Mouse (Mus musculus) adrenal gland, postnatal 36 days (tissue): ENCODE results near the gene Aoc3. TPM values are rescaled to one million over a fixed set of nuclear protein-coding genes. Genes with fewer than 3 reads are reported as not detected.
"Not testable (repeated sequence)": the region's sequence is repeated elsewhere in the genome, so short reads cannot be mapped to it uniquely, and the experiment has no call there.

Source experiments
- DNase-seq, 2 experiments: peaks; one replicate each; pipeline ENCODE4 v3.0.0; 2021; ENCODE audit warnings: mixed read lengths in 1 of 2
- total RNA-seq, 2 experiments: library from RNA; stranded (reverse); gene quantifications; 2 replicates each; pipeline ENCODE4 v1.2.3; 2021

The Aoc3 gene
- total RNA-seq, 2 experiments from 2014 or later, result 40.4 to 67.8 TPM

DNA sequence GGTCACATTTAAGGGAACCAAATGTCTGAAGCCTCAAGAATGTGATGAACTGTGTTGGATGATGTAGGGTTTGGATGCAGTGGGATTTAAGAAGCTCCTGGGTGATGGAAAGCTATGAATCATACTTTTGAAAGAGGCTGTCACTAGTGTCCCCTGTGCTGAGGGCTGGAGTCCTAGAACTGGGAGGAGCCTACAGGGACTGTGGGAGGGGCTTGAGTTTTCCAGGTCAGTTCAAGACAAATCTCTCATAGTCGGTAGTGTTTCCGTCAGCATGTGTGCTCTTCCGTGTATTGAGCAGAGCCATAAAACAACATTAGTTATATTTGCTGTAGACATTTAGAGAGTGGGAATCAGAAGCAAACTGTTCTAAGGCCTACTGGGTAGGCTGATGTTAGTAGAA lies 3.1 kb upstream of the Aoc3 start:
- no peak for DNase-seq

DNA sequence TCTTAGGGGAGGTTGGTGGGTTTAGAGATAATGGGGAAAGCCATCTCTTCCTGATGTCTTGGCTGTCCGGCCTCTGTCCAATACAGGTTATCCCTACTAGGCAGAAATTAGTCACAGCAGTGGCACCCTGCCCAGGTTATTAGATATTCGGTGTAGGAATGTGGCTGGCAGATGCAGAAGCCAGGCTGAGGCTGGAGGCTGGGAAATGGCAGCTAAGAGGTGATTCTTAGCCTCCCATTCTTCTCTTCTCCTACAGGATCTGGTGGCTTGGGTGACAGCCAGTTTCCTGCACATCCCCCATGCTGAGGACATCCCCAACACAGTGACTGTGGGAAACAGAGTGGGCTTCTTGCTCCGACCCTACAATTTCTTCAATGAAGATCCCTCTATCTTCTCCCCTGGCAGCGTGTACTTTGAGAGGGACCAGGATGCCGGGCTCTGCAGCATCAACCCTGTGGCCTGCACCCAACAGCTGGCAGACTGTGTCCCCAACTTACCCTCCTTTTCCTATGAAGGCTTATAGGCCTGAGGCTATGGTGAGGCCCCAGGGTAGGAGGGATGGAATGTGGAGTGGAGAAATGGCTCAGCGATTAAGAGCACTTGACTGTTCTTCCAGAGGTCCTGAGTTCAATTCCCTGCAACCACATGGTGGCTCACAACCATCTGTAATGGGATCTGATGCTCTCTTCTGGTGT lies 1.3 kb upstream of the Aoc3 start:
- DNase-seq, result peak; percentile 73 to 75

DNA sequence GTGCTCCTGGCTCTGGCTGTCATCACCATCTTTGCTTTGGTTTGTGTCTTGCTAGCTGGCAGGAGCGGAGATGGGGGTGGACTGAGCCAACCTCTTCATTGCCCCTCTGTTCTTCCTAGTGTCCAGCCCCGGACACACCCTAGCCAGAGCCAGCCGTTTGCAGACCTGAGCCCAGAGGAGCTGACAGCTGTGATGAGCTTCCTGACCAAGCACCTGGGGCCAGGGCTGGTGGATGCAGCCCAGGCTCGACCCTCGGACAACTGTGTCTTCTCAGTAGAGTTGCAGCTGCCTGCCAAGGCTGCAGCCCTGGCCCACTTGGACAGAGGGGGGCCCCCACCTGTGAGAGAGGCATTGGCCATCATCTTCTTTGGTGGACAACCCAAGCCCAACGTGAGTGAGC lies 556 bp downstream of the Aoc3 start:
- not testable (repeated sequence) for DNase-seq

DNA sequence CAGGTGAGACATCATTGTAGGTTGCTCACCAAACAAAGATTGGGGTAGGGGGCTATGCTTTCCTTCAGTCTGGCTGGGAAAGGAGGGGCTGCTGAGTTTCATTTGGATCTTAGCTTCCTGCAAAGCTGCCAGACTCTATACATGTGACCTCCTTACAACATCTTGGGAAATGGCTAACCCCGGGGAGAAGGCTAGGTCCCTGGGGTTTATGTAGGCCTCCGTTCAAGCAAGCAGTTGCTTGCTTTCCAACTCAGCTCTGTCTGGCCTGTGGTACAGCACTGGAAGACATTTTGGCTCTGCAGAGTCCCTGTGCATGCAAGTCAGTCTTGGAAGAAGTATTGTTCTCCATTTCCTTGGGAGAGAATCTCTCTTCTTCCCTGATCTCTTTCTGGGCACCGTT lies 2.1 kb downstream of the Aoc3 start:
- DNase-seq, result peak in 1 of 2 experiments; percentile 47

DNA sequence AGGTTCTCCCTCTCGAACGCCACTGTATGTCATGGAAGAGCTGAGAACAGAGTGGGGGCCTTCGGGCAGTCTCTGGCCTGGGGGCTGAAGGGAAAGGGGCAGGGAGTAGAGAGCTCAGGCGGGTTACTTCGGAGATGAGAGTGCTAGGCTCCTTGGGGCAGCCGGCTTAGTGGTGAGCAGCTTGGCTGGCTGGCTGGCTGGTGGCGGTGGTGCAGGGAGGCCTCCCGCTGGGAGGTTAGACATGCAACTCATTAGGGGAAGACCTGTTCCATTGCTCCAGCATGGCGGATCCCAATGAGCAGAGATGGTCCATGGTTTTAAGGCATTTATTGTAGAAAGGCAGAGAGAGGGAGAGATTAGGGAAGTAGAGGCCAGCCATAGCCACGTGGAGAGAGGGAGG lies 3.6 kb downstream of the Aoc3 start:
- DNase-seq, result no peak

DNA sequence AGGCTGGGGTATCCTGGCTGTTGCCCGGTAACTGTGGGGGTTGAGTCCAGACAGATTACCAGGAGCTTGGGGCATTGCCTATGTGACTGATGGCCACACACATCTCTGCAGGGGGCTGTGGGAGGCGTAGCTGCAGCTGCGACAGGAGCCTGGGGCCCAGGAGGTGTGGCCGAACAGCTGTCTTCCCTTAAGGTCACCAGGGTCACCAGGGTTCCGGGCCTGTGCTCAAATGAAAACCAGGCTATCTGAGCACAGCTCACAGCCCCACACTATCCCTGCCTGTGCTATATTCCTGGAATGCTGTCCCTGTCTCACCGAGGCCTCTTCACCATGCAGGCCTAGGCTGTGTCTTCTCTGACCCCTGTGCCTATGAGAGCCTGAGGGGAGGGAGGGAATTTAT lies 4.1 kb downstream of the Aoc3 start:
- DNase-seq, result no peak

DNA sequence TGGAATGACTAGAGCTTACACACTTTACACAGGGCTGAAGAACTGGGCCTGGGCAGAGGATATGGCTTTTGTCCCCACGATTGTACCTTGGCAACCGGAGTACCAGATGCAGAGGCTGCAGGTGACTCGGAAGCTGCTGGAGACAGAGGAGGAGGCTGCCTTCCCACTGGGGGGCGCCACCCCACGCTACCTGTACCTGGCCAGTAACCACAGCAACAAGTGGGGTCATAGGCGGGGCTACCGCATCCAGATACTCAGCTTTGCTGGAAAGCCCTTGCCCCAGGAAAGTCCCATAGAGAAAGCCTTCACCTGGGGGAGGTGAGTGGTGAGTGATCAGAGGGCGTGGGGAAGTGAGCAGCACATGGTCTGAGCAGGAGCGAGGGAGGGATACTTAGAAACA lies 5.3 kb downstream of the Aoc3 start:
- DNase-seq, result peak in 1 of 2 experiments; percentile 40

DNA sequence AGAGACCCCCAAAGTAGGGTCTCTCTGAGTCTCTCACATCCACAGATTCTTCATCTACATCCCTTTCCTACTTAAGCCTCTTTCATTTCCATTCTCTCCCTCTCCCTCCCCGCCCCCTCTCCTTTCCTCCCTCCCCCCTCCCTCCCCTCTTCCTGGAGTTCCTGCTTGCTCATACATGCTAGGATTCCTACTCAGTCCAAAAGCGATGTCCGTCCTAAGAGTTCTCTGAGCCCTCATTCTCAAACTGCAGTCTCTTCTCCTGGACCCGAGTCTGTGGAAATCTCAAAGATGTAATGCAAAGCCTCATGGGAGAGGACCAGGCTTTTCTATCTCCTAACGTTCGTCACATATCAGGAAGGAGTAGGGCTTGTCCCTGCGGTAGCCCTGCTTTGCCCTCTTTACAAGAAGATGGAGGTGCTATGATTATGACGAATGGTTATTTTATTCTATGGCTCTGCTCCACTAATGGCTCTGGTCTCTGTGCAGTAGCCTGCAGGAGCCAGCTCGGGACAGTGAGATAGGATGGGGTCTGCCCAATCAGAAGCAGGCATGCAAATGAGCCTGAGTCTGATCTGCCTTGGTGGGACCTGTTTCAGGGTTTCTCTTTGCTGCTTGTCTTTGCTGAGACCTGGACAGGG lies 7.8 kb downstream of the Aoc3 start:
- DNase-seq, result peak in 1 of 2 experiments; percentile 30

DNA sequence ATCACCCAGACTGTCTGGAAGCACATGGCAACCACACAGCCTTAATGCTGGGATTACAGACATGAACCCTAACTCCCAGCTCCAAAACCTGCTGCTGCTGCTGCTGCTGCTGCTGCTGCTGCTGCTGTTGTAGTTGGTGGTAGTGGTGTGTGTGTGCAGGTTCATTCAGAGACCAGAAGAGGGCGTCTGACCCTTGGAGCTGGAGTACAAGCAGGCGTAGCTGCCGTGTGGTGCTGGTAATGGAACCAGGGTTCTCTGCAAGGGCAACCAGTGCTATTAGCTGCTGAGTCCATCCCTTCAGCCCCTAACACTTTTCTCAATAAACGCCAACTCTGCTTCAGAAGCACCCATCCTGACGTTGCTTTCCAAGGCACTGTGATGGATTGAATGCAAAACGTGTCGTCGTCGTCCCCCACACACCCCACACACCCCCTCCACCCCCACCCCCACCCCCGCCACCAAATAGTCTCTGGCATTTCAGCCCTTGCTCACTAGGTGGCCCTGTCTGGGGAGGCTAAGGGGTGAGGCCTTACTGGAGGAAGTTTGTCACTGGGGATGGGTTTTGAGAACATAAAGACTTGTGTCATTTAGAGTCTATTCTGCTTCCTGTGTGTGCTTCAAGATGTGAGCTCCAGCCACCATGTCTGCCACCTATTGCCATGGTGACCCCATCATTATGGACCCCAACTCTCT lies 16.8 kb downstream of the Aoc3 start:
- DNase-seq, result no peak

DNA sequence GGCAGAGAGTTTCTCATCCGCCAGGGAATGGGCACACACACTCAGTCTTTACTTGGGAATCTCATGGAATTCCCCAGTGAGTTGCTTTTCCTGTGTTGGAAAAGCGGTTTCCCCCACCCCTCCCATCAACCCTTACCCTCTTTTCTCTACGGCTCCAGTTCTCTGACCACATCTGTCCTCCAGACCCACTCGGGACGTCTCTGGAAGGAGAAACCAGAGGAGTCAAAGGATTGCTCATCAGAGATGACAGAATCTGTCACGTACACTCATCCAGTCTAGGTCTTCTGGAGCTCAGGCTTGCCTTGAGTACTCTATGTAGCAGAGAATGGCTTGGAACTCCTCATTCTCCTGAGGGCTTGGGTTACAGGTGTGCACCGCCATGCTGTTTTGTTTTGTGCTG lies 18.4 kb downstream of the Aoc3 start:
- DNase-seq, result no peak

DNA sequence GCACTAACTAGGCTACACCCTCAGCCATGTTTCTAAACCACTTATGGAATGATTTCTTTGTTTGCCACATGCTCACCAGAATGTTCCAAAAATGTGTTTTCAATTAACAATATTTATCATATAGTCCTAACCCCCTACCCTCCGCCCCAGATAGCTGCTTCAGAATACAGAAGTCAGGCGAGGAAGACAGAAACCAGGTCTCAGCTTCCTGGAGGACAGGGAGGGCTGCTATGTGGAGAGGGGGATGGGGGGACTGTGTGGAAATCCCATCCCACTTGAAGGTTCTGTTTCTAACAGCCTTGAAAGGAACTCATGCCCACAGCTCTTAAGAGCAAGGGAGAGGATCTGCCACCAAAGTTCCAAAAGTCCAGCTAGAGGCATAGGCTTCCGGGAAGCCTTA lies 18.8 kb downstream of the Aoc3 start:
- DNase-seq, result no peak

DNA sequence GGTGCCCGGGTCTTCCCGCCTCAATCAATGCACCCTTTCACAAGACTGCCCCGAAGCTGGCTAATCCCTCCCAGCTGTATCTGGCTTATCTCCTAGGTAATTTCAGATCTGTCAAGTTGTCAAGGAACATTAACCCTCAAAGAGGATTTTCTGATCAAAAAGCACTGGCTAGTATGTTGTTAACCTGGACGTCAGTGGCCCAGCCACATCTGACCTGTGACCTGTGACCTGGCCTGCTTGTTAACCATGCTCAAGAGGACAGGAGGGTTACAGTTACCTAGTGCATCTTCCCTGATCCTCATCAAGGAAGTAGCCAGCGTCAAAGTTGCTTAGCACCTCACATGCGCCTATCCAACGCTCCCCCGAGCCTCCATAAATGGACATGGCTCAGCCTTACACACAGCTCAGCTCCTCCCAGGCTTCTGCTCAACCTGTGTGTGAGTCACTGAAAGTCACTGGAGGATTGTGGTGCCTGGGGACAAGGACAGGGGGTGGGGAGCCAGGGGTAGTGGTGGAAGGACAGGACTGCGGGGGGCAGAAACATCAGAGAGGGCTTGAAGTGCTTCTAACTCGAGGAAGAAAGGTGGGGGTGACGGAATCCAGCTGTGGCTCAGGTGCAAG lies 20.8 kb downstream of the Aoc3 start:
- peak; percentile 44 to 54 for DNase-seq

DNA sequence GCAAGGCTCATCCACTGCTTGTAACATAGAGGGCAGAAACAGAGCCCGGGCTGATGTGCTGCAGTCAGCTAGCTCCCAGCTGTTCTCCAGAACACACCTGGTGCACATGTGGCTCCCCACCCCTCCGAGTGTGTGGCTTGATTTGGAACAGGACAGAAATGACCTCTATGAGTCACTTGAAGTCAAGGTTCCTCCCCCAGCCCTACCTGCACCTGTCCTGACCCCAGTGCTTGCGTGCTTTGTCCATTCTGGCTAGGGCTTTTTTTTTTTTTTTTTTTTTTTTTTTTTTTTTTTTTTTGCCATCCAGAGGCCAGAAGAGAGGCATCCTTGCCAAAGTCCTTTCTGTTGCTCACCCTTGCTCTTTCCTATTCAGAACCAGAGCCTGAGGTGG lies 21.3 kb downstream of the Aoc3 start:
- no peak for DNase-seq

DNA sequence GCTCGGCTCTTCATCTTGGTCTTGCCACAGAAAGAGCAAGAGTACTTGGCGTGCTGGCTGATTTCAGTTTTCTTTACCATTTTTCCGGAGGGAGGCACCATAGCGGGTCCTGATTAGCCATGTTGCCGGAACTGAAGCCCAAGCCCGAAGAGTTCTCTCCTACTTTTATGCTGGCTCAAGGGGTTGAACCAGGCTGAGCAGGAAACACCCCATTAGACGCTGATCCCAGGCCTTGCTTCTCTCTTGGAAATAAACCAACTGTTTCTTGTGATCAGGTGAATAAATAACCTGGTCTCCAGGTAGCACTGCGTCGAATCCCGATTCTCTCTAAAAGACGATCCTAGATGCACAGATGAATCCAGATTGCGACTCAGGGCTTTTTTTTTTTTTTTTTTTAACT lies 23.0 kb downstream of the Aoc3 start:
- DNase-seq, result no peak

DNA sequence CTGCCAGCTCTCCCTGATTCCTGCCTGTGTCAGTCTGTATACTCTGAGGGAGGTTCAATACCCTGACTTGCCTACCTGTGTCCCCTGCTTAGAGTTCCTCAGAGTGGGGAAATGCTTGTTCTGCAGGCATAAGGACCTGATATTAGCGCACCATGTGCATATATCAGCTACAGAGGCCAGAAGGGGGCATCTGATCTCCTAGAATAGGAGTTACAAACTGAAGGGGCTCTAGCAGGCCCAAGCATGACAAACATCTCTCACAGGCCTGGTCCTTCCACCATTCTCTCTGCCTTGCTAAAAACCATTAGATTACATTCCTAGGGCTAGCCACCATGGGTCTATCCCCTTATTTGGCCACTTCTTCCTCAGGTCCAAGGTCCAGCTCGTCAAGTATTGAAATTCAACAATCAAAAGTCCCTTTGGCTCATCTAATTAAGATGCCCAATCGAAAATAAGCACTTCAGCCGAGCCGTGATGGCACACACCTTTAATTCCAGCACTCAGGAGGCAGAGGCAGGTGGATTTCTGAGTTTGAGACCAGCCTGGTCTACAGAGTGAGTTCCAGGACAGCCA lies 24.1 kb downstream of the Aoc3 start:
- DNase-seq, result no peak

DNA sequence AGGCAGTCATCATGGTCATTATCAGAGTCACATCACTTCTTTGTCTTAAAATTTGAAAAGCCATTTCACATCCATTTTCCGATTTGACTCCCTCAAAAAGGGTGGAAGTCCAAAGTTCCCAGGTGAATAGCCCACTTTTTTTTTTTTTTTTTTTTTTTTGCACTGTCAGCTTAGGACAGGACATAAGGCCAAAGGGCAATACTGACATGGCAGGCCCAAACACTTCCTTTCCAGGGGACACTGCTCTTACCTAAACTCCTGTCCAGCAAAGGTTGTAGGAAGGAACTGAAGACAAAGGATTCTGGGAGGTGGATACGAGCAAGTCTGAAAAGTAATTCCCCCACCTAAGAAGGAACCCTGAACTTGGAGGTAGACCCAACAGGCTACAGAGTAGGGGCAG lies 25.5 kb downstream of the Aoc3 start:
- DNase-seq, result no peak

DNA sequence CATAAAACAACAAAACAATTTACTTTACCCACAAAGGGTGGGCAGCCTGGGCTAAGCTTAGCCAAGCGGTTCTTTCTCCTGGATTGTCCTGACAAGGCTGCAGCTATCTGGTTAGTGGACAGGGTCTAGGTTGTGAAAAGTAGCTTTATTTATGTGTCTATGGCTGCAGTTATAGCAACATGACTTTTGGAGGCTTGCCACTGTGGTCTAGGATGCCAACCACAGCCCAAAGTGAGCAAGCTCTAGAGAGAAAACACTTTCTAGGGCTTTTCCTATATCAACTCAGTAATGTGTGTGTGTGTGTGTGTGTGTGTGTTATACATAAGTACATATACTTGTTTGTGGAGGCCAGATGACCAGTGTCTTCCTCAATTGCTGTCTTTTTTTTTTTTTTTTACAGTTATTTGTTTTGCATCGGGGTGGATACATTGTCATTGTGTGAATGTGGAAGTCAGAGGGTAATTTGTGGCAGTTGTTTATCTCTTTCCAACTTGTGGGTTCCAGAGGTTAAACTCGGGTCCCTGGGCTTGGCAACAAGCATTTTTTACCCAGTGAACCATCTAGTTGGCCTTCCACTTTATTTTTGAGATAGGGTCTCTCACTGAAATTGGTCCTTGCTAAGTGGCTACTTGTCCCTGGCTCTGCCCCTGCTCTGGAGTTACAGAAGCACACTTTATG lies 27.2 kb downstream of the Aoc3 start:
- no peak for DNase-seq

DNA sequence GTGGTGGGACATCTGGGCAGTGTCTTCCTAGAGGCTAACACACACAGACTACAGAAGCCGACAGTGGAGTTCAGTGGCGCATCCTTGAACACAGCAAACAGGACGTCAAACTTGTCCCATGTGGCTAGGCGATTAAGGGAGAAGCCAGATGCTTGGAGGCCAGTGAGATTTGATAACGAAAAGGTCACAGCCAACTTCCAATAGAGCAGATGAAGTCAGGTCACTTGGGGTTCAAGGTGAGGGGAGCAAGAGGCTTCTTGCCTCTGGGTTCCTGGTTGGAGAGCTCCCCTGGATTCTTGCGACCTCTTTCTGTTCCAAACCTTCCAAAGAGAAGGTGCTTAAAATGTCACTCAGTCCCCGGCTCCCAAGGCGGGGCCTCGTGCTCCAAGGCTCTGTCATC lies 29.4 kb downstream of the Aoc3 start:
- no peak for DNase-seq

DNA sequence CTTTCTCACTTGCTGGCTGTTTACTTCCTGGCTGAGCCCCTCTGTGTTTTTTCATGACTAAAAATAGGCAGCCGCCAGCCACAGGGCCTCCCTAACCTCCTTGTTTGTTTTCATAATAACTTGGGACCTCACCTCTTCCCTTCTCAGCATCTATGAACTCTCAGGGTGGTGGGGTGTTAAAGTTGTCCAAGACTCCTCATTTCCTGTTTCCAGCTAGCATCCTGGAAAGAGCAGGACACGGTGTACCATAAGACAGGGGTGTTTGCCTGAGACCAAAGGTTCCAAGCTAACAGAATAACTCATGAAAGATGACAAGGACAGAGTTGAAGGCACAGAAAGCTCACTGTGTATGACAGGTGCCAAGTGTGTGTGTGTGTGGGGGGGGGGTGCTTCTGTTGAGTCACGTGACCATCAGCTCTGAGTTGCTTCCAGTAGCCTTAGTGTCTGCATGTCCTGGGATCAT lies 30.3 kb downstream of the Aoc3 start:
- no peak for DNase-seq

DNA sequence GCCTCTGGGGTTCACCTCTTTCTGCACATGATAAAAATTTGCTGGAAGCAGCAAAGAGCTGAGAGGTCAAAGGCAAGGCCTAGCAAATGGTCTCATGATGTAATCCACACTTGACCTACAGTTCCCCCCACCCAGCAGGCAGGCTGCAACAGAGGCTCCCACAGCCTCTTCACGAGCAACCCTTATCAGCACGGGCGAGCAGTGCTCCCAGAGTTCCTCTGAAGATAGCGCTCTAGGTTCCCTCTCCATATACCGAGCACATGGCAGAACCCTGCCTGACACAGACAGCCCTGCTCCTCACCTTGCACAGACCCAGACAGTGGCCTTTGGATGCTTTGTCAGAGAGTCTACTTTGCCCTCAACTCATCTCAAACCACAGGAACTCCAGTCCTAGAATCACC lies 34.1 kb downstream of the Aoc3 start:
- peak in 1 of 2 experiments; percentile 17 for DNase-seq

DNA sequence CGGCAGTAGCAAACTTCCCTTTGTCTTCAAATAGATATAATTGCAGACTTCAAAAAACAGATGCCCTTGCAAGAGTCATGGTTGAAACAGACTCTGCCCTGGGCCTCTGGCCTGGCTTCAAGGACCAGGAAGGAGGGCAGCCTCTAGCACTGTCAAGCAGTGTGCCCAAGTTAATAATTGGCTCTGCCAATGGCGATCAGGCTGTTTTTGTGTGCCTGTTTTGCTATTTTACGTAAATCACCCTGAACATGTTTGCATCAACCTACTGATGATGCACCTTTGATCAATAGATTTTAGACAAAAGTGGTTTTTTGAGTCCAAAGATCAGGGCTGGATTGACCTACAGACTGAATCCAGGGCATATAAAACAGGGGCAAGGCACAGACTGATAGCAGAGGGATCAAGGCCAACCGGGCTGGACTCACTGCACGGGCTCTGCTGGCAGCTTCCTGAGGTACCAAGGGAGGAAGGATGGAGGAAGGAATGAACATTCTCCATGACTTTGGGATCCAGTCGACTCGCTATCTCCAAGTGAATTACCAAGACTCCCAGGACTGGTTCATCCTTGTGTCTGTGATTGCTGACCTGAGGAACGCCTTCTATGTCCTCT lies 37.0 kb downstream of the Aoc3 start, which contains the start of gene G6pc:
Gene G6pc (plus strand): TSS at position 236 of the 610 bp plus-strand sequence.
- peak; percentile 50 to 52 for DNase-seq
